Mouse (Mus musculus) ES-E14 (cell line): ENCODE results near the gene Erc2.

Source experiments
- CHD2 ChIP-seq: IDR thresholded peaks from 2 replicates; pipeline ENCODE4 v1.6.1; 2014; ENCODE audit warnings: mild to moderate bottlenecking, low read depth, low read length, inconsistent platforms
- HCFC1 ChIP-seq: IDR thresholded peaks from 2 replicates; pipeline ENCODE4 v1.6.1; 2012; ENCODE audit warnings: low read length, inconsistent platforms, borderline replicate concordance; ENCODE audit not compliant: insufficient read depth
- ZNF384 ChIP-seq: IDR thresholded peaks from 2 replicates; pipeline ENCODE4 v1.6.1; 2012; ENCODE audit warnings: low read depth, low read length, inconsistent platforms

DNA sequence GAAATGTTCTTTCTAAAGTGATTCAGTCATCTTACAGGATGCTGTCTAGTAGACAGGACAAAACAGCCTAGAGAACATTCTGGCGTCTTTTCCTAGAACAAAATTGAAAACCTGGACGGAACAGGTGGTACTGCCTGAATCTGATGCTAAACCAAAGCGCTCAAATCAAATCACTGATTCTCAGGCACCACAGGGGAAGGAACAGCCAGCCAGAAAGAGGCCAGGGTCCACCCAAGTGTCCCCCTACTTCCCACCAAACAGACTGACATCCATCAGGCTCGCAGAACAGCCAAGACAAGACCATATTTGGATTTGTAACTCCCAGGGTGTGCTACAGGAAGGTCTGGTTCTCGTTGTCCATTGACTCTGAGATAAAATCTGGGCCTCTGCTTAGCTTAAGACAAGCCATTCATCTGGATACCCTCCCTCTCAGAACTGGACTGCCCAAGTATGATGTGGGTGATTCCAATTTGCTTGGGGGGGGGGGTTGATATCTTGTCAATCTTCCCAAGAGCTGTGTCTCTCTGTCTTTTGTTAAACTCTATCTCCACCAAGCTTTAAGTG is 783.1 kb downstream of the Erc2 start:
- TF ChIP-seq ZNF384: no peak
- TF ChIP-seq HCFC1: no peak
- TF ChIP-seq CHD2: no peak
